Mouse (Mus musculus) left cerebral cortex, adult 18-20 months (tissue): ENCODE results near the gene M6pr. TPM values are rescaled to one million over a fixed set of nuclear protein-coding genes. Genes with fewer than 3 reads are reported as not detected.

ENCODE experiments used
- DNase-seq, 2 experiments: peaks; one replicate each; pipeline ENCODE4 v3.0.0; 2021 to 2022; ENCODE audit warnings: low spot score in 2 of 2, mixed read lengths in 1 of 2
- total RNA-seq, 2 experiments: library from RNA; stranded (reverse); gene quantifications; 2 replicates each; pipeline ENCODE4 v1.2.3; 2021

Gene M6pr
- total RNA-seq, 2 experiments from 2014 or later, result 72.9 to 79.3 TPM

DNA sequence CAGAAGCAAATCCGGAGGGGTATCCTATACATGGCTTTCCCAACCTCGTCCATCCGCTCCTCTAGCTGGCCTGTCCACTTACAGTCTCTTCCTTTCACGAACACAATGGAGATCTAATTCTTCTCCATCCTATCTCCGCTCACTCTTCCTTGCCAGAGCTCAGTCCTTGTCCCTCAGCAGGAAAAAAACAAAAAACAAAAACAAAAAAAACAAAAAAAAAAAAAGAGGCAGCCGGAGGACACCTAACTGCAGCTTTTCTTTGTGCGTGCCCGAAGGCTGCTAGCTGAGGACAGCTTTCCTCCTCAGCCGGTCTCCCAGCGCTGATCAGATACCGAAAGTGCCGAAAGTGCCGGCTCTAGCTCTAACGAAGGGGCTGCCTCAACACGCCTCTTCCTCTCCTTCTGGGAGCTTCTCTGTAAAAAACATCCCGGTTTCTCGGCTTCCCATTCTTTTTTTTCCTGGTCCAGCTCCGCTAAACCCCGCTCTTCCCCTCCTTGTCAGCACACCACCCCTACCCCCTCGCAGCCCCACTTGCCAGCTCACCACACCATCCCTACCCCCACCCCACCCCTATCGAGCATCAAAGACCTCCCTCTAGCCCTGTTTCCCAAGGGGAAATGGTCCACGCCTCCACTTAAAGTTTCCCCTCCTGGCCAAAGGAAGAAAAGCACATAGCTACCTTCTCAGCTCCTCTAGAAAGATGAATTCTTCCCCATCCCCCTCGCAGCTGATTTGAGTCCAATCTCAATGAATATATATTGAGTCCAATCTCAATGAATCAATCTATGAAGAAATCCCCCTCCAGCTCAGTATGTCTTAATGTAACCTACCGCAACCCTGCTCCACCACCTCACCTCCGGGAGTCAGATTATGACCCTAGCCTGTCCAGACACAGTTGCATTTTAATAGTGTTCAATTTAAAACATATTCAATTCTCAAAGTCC, 11.0 kb upstream of the M6pr start:
- peak; percentile 21 to 24 for DNase-seq

DNA sequence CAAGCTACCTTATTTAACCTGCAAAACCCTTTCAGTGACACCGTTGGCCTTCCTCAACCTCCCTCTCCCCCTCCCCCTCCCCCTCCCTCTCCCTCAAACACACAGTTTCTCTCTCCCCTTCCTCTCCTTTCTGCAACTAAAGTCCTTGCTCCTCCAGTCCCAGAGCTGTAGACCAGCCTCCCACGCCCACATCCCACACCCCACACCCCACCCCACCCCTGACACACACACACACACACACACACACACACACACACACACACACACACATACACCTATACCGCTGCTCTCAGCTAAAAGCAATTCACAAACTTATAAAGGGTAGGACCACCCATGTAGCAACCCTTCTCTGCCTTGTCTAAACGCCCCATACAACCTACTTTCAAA, 10.3 kb upstream of the M6pr start:
- no peak for DNase-seq

DNA sequence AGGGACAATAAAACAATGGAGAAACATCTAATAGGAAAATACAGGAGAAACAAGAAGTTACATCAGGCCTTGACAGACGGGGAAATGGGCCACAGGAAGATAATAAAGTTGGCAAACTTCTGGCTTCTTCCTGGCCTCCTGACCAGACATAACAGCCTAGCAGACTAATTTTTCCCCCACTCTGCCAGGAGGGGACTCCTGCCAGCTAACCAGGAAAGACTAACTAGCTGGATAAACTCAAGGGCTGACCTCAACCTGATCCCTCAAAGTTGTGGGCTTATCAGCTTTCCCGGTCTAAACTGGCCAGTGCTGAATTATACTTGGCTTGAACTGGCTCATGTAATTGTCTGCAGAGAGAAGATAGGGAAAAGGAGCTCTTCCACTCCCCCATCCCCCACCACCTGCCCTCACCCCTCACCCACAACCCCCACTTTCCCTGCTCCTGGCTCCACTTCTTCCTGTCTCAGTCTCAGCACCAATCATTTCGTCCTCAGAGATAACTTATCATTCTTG, 8.8 kb upstream of the M6pr start:
- DNase-seq, result no peak

GRCm38 (mm10) chr6:122302121-122302520, 6.4 kb upstream of the M6pr start:
- no peak for DNase-seq

DNA sequence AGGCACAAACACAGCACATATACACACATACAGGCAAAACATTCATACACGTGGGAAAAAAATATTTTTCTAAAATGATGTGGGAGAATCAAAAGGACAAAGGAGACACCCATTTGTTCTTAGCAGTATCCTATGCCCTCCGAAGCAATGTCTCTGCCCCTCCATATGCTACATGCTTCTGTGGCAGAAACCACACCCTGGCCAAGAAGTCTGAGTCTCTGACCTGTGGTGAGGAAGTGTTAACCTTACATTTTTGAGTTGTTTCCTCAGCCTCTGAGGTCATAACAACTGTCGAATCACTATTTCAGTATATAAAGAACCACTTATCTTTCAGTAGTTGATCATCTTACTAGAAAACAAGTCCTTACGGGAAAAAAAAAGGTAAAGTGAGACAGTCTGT, 5.9 kb upstream of the M6pr start:
- DNase-seq, result no peak

DNA sequence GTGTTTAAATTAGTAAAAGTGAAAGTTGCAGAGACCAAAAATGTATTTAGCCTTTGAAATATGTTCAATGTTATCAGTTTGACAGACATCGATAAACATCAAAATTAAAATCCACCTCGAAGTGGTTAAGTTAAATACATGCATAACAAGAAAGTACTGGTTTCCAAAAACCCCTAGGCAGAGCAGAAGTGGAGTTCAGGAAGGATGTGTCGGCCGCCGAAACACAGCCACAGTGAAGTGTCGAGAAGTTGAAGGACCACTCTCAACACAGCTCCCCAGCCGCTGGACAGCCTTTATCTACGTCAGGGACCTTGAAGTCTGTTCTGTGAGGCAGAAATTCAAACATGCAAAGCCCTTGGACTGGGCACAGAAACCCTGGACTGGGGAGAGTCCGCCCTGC, 5.0 kb upstream of the M6pr start:
- DNase-seq, result no peak

GRCm38 (mm10) chr6:122304355-122304754, 4.2 kb upstream of the M6pr start:
- DNase-seq, result peak; percentile 80 to 87

DNA sequence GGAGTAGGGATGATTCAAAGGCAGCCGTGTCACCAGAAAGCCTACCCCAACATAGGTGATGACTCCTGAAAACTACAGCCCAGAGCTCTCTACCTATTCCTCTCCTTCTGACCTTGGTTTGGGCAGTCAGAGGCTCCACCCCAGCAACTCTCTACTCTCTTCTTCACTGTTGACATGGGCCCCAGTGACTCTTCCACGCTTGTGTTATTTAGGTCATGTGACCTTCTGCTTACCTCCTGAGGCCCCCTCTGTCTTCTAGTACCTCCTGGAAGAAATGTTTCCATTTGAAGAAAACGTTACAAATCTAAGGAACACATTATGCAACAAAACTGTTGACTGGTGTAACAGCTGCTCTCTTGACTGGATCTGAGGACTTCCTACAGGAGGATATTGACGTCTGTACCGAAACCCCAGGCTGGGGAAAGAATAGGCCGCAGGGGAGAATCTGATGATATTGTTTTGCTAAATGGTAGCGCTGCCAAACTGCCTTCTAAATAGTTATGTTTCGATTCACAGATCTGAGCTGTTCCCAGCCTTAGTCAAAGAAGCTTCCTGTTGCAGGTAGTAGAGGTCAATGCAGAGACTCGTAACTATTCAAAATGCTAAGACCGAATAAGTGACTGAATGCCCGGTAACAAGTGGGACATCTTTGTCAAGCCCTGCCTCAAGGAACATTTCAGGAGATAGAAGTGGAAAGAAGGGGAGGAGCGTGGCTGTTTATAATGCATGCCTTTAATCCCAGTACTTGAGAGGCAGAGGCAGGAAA, 3.5 kb upstream of the M6pr start:
- DNase-seq, result no peak

GRCm38 (mm10) chr6:122306707-122307106, 1.8 kb upstream of the M6pr start:
- no peak for DNase-seq

- no peak for DNase-seq
Measured at GRCm38 (mm10) chr6:122308136-122308504, 400 bp upstream of the M6pr start.

- DNase-seq, result no peak
Measured at GRCm38 (mm10) chr6:122309446-122309960, 983 bp downstream of the M6pr start.

- no peak for DNase-seq
Measured at GRCm38 (mm10) chr6:122310187-122310820, 1.8 kb downstream of the M6pr start.

- DNase-seq, result no peak
Measured at GRCm38 (mm10) chr6:122318726-122319125, 10.2 kb downstream of the M6pr start.

GRCm38 (mm10) chr6:122325361-122325975, 16.9 kb downstream of the M6pr start:
- no peak for DNase-seq

DNA sequence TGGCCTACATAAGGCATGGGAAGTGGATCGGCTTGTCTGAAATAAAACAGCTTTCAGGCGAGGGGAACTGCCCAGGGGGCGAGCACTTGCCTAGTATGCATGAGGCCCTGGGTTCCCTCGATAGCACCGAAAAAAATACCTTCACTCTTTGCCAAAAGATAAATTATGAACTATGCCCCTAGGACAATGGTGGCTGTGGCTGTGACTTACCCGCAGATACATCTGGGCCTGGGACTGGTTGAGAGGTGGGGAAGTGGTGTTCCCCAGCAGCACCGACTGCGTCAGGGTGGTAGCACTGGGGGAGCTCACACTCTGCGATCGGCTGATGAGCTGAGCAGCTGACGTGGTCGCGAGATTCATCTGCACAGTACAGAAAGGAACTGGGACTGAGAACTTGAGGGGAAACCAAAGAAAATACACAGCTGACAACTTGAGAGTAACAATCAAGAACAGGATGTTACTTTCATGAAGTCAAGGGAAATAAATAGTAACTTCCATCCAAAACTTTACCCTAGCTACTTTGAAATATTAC, 24.6 kb downstream of the M6pr start:
- DNase-seq, result no peak

GRCm38 (mm10) chr6:122334786-122335340, 26.3 kb downstream of the M6pr start:
- DNase-seq, result no peak

- DNase-seq, result no peak
Measured at GRCm38 (mm10) chr6:122337546-122337945, 29.0 kb downstream of the M6pr start.

GRCm38 (mm10) chr6:122339047-122339647, 30.6 kb downstream of the M6pr start:
- peak; percentile 66 to 79 for DNase-seq

DNA sequence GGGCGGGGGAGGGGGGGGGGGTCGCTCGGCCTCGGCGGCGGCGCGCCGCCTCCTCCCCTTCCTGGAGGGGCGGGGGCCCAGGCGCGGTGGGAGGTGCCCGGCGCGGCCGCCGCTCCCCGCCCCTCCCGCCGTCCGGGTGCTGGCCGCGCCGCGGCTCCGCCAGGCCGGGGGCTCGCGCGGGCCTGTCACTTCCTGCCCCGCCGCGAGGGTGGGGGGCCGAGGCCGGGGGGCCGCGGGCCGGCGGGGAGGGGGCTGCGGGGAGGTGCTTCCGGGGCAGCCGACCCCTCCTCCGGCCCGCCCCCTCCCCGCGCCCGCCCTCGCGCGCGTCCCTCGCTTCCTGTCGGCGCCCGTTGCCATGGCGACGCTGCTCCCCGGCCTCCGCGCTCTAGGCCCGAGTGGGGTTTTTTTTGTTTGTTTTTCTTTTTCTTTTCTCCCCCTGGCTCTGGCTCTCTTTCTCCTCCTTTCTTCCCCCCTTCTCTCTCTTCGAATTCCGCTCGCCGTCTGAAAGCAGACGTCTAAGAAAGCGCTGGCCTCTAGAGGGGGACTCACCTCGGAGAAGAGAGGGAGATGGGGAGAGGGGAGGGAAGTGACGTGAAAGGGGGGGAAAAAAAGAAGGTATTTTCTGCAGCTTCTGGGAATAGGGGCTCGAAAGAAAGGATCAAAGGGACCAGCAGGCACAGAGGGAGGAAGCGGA, 31.3 kb downstream of the M6pr start:
- peak; percentile 74 to 82 for DNase-seq
